ENCODE assay signal across 11 mouse cellular contexts in the genomic region with DNA sequence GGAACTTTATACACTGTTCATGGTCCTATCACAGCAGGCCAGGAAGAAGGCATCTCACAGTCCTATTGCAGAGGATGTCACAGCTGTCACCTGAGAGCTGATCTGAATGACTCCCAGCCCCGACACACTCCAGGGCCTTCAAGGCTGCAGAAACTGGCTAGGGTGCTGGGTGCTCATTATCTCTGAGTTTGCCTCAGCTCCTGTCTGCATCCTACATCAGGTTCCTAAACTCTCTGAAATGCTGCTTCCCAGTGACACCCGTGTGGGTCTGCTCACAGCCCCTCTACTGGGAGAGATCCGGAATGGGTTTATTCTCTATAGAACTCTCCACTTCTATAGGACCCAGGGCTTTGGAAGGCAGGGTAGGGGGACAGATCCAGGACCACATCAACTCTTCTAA. TPM values are rescaled to one million over a fixed set of nuclear protein-coding genes. Genes with fewer than 3 reads are reported as not detected.
DNase-seq lines count a peak whose midpoint lies in the region; ATAC-seq and TF ChIP-seq lines count a peak whose summit lies in the region.
"Had no signal": no experiment of that assay in that cellular context is flagged by ENCODE, and none has a peak within 500 bp of the region (broad histone marks: within the 10 kb centered on the region; RNA-seq: fewer than 3 reads in every experiment).

No protein-coding gene starts in this region.

- no peaks in the 10 kb centered on the region for H3K27me3 ChIP-seq in kidney, adult 2 months (replicated peaks; ENCODE audit: control insufficient read depth, insufficient read depth, low read length)
- no peaks in the 10 kb centered on the region for H3K27me3 ChIP-seq in embryonic facial prominence, embryonic 12.5 days
- H3K27me3 ChIP-seq in hindbrain, embryonic 16.5 days (replicated peaks; ENCODE audit: control insufficient read depth, insufficient read depth, low read length) = no peaks in the 10 kb centered on the region
- no peaks in the 10 kb centered on the region for H3K27me3 ChIP-seq in midbrain, embryonic 14.5 days (ENCODE audit: control insufficient read depth, insufficient read depth, low read length)

- TF ChIP-seq POLR2A in kidney, adult 2 months (IDR thresholded peaks at IDR 0.05; ENCODE audit: low read depth, low read length) = no peak

- peak overlapping the region; percentile 92 for H3K4me2 ChIP-seq in embryonic facial prominence, embryonic 12.5 days (replicated peaks)
- peak overlapping the region; percentile 68 for H3K4me2 ChIP-seq in hindbrain, embryonic 16.5 days (ENCODE audit: low read length)
- H3K4me2 ChIP-seq in midbrain, embryonic 14.5 days (ENCODE audit: low read length) = peak overlapping the region; percentile 94

- no peak for TF ChIP-seq CTCF in kidney, adult 2 months (conservative IDR thresholded peaks at IDR 0.05; ENCODE audit: insufficient read depth, insufficient read length, low read depth, low read length)

- ATAC-seq in embryonic facial prominence, embryonic 12.5 days (ENCODE audit: insufficient number of reproducible peaks, insufficient read depth, low FRiP score, low TSS enrichment) = no peak
- no peak for ATAC-seq in hindbrain, embryonic 16.5 days
- no peak for ATAC-seq in midbrain, embryonic 14.5 days (ENCODE audit: low FRiP score, low TSS enrichment)

- DNase-seq in kidney, adult 2 months = no peak
- no peak for DNase-seq in kidney, postnatal 14 days
- DNase-seq in midbrain, embryonic 14.5 days = no peak
- no peak for DNase-seq in right cerebral cortex, postnatal 25 days
- DNase-seq in adipocyte (ENCODE audit: low spot score) = no peak
- no peak for DNase-seq in natural killer cell, adult 2 months (ENCODE audit: low spot score in 2 of 2)
- DNase-seq: gastrocnemius, postnatal 36 days; thymus, postnatal 25 days had no signal

- no peaks in the 10 kb centered on the region for H3K9me3 ChIP-seq in embryonic facial prominence, embryonic 12.5 days
- H3K9me3 ChIP-seq in hindbrain, embryonic 16.5 days (ENCODE audit: control insufficient read depth, low read length) = no peaks in the 10 kb centered on the region
- no peaks in the 10 kb centered on the region for H3K9me3 ChIP-seq in midbrain, embryonic 14.5 days (ENCODE audit: control insufficient read depth, low read length)

- H3K4me3 ChIP-seq in kidney, adult 2 months (ENCODE audit: insufficient read depth, low read depth, low read length) = peak overlapping the region; percentile 75; the same call in 1 of the 2 replicates
- peak overlapping the region; percentile 99 for H3K4me3 ChIP-seq in embryonic facial prominence, embryonic 12.5 days
- H3K4me3 ChIP-seq in hindbrain, embryonic 16.5 days (ENCODE audit: low read length) = peak overlapping the region; percentile 71
- peak overlapping the region; percentile 98; the same call in 1 of the 2 replicates for H3K4me3 ChIP-seq in midbrain, embryonic 14.5 days (replicated peaks; ENCODE audit: low read depth, low read length)

- 54% methylated on average over 3 of the region's 3 CpGs for WGBS in kidney, adult 2 months
- WGBS in embryonic facial prominence, embryonic 12.5 days = 80% methylated on average over 3 of the region's 3 CpGs
- 74% methylated on average over 3 of the region's 3 CpGs for WGBS in hindbrain, embryonic 16.5 days
- 84% methylated on average over 3 of the region's 3 CpGs for WGBS in midbrain, embryonic 14.5 days

- H3K36me3 ChIP-seq in kidney, adult 2 months (ENCODE audit: control insufficient read depth, insufficient read depth, low read length) = no peaks in the 10 kb centered on the region
- H3K36me3 ChIP-seq in embryonic facial prominence, embryonic 12.5 days = peaks cover 17% of the 10 kb centered on the region
- H3K36me3 ChIP-seq in hindbrain, embryonic 16.5 days (ENCODE audit: control insufficient read depth, insufficient read depth, low read length) = peaks cover 10% of the 10 kb centered on the region
- H3K36me3 ChIP-seq in midbrain, embryonic 14.5 days (ENCODE audit: control insufficient read depth, insufficient read depth, low read length) = peaks cover 21% of the 10 kb centered on the region

- H3K27ac ChIP-seq in kidney, adult 2 months (ENCODE audit: insufficient read depth, low read depth, low read length) = 0 out of 2 replicates have a peak overlapping the region, but pooled peaks have one; percentile 82
- H3K27ac ChIP-seq in embryonic facial prominence, embryonic 12.5 days = no peak overlapping the region
- H3K27ac ChIP-seq in hindbrain, embryonic 16.5 days (ENCODE audit: low read depth, low read length) = no peak overlapping the region
- H3K27ac ChIP-seq in midbrain, embryonic 14.5 days (replicated peaks; ENCODE audit: low read depth, low read length) = no peak overlapping the region

- H3K4me1 ChIP-seq in kidney, adult 2 months (ENCODE audit: control insufficient read depth, insufficient read depth, low read length) = peaks cover 19% of the 10 kb centered on the region
- peaks cover 23% of the 10 kb centered on the region for H3K4me1 ChIP-seq in embryonic facial prominence, embryonic 12.5 days
- peaks cover 20% of the 10 kb centered on the region for H3K4me1 ChIP-seq in hindbrain, embryonic 16.5 days (ENCODE audit: control insufficient read depth, insufficient read depth, low read depth, low read length)
- H3K4me1 ChIP-seq in midbrain, embryonic 14.5 days (ENCODE audit: control insufficient read depth, insufficient read depth, low read length) = peaks cover 18% of the 10 kb centered on the region

- H3K9ac ChIP-seq in embryonic facial prominence, embryonic 12.5 days = peak overlapping the region; percentile 98; the same call in 1 of the 2 replicates
- peak overlapping the region; percentile 87 for H3K9ac ChIP-seq in hindbrain, embryonic 16.5 days (ENCODE audit: low read depth, low read length)
- H3K9ac ChIP-seq in midbrain, embryonic 14.5 days (replicated peaks; ENCODE audit: low read length) = no peak overlapping the region; the same call in 1 of the 2 replicates

RNA-seq across cellular contexts. Expression of a gene that starts 1.3 kb away (rescaled TPM):
- 129 and 131 TPM in 2 replicates for polyA plus RNA-seq in kidney, adult 2 months (2012; rRNA removed)
- polyA plus RNA-seq in embryonic facial prominence, embryonic 12.5 days (2016; fragmentation: Nextera tagmentation; extraction: Ambion mirVana) = 234 and 242 TPM in 2 replicates
- polyA plus RNA-seq in hindbrain, embryonic 16.5 days (2015; fragmentation: Nextera tagmentation; extraction: Ambion mirVana) = 243 and 245 TPM in 2 replicates
- polyA plus RNA-seq in midbrain, embryonic 14.5 days (2014; fragmentation: Nextera tagmentation; extraction: Ambion mirVana) = 268 and 318 TPM in 2 replicates

RNA-seq across cellular contexts. Expression of a gene that starts 2.7 kb away (rescaled TPM):
- polyA plus RNA-seq in kidney, adult 2 months (2012; rRNA removed) = 9.5 TPM in 1 of 2 replicates, not detected in the other
- 0.36 TPM in 1 of 2 replicates, not detected in the other for polyA plus RNA-seq in embryonic facial prominence, embryonic 12.5 days (2016; fragmentation: Nextera tagmentation; extraction: Ambion mirVana)
- polyA plus RNA-seq in hindbrain, embryonic 16.5 days (2015; fragmentation: Nextera tagmentation; extraction: Ambion mirVana) = 0.64 TPM in 1 of 2 replicates, not detected in the other
- polyA plus RNA-seq in midbrain, embryonic 14.5 days (2014; fragmentation: Nextera tagmentation; extraction: Ambion mirVana) = not detected in 2 replicates
- polyA plus RNA-seq: brain, embryonic 14.5 days had no signal

RNA-seq across cellular contexts. Expression of a gene that starts 17.7 kb away (rescaled TPM):
- polyA plus RNA-seq in kidney, adult 2 months (2012; rRNA removed) = 52.8 and 77.3 TPM in 2 replicates
- 1.7 and 2.1 TPM in 2 replicates for polyA plus RNA-seq in embryonic facial prominence, embryonic 12.5 days (2016; fragmentation: Nextera tagmentation; extraction: Ambion mirVana)
- polyA plus RNA-seq in hindbrain, embryonic 16.5 days (2015; fragmentation: Nextera tagmentation; extraction: Ambion mirVana) = 0.92 and 1.0 TPM in 2 replicates
- polyA plus RNA-seq in midbrain, embryonic 14.5 days (2014; fragmentation: Nextera tagmentation; extraction: Ambion mirVana) = 0.18 and 0.21 TPM in 2 replicates

RNA-seq across cellular contexts. Expression of a gene that starts 24.8 kb away (rescaled TPM):
- 323 and 342 TPM in 2 replicates for polyA plus RNA-seq in kidney, adult 2 months (2012; rRNA removed)
- 622 and 637 TPM in 2 replicates for polyA plus RNA-seq in embryonic facial prominence, embryonic 12.5 days (2016; fragmentation: Nextera tagmentation; extraction: Ambion mirVana)
- polyA plus RNA-seq in hindbrain, embryonic 16.5 days (2015; fragmentation: Nextera tagmentation; extraction: Ambion mirVana) = 252 and 298 TPM in 2 replicates
- polyA plus RNA-seq in midbrain, embryonic 14.5 days (2014; fragmentation: Nextera tagmentation; extraction: Ambion mirVana) = 241 and 300 TPM in 2 replicates

RNA-seq across cellular contexts. Expression of a gene that starts 33.2 kb away (rescaled TPM):
- 543 and 613 TPM in 2 replicates for polyA plus RNA-seq in kidney, adult 2 months (2012; rRNA removed)
- polyA plus RNA-seq in embryonic facial prominence, embryonic 12.5 days (2016; fragmentation: Nextera tagmentation; extraction: Ambion mirVana) = 561 and 568 TPM in 2 replicates
- 501 and 544 TPM in 2 replicates for polyA plus RNA-seq in hindbrain, embryonic 16.5 days (2015; fragmentation: Nextera tagmentation; extraction: Ambion mirVana)
- 353 and 438 TPM in 2 replicates for polyA plus RNA-seq in midbrain, embryonic 14.5 days (2014; fragmentation: Nextera tagmentation; extraction: Ambion mirVana)

Comparison
In these comparisons a context has a peak if more than half of its experiments do, and no peak if none do; other contexts are left out.
1. RNA of a gene that starts 17.7 kb away (polyA plus RNA-seq): 52.8 to 77.3 TPM in kidney, adult 2 months; 1.7 to 2.1 TPM in embryonic facial prominence, embryonic 12.5 days, 0.92 to 1.0 TPM in hindbrain, embryonic 16.5 days and 0.18 to 0.21 TPM in midbrain, embryonic 14.5 days; every median in the first group is over 10 times any median in the second.
2. Peak in every context shown above with its lines, with median percentiles within 50 percentile points of each other: H3K4me3 ChIP-seq and H3K4me2 ChIP-seq.